Mouse (Mus musculus) G1E (cell line): ENCODE results near the gene Tbc1d30. TPM values are rescaled to one million over a fixed set of nuclear protein-coding genes. Genes with fewer than 3 reads are reported as not detected.

Source experiments
- ATAC-seq: 2 replicates; pipeline ENCODE4 v1.8.0; 2016; ENCODE audit warnings: mild to moderate bottlenecking; ENCODE audit not compliant: insufficient number of reproducible peaks, poor library complexity, low FRiP score, severe bottlenecking; ENCODE audit errors: extremely low read depth
- DNase-seq: peaks from one replicate; pipeline ENCODE4 v3.0.0; 2012; ENCODE audit warnings: low spot score
- H3K27me3 ChIP-seq: 2 replicates; pipeline ENCODE4 v1.6.1; 2012; ENCODE audit warnings: mild to moderate bottlenecking, low read length, inconsistent platforms; ENCODE audit not compliant: insufficient read depth
- H3K36me3 ChIP-seq: replicated peaks from 2 replicates; pipeline ENCODE3; 2012; ENCODE audit warnings: mild to moderate bottlenecking, inconsistent platforms
- H3K4me1 ChIP-seq: 2 replicates; pipeline ENCODE4 v1.6.1; 2012; ENCODE audit warnings: low read depth, low read length, inconsistent platforms, mixed read lengths; ENCODE audit not compliant: insufficient read depth
- H3K4me3 ChIP-seq: 2 replicates; pipeline ENCODE4 v1.5.1; 2012; ENCODE audit warnings: low read depth, mild to moderate bottlenecking, inconsistent platforms, low read length, moderate library complexity, mixed read lengths
- H3K9me3 ChIP-seq: replicated peaks from 2 replicates; pipeline ENCODE4 v1.6.1; 2012; ENCODE audit warnings: inconsistent platforms
- CTCF ChIP-seq: IDR thresholded peaks from 2 replicates; pipeline ENCODE4 v1.5.1; 2012; ENCODE audit warnings: low read depth, low read length, inconsistent platforms, mixed read lengths
- GATA1 ChIP-seq: IDR thresholded peaks from 2 replicates; pipeline ENCODE4 v1.6.1; 2012; ENCODE audit warnings: borderline replicate concordance, low read length, inconsistent platforms, mixed read lengths
- GATA2 ChIP-seq: IDR thresholded peaks from 2 replicates; pipeline ENCODE4 v1.6.1; 2012; ENCODE audit warnings: low read depth, low read length, inconsistent platforms, borderline replicate concordance
- POLR2AphosphoS5 ChIP-seq: IDR thresholded peaks from 2 replicates; pipeline ENCODE4 v1.6.1; 2012; ENCODE audit warnings: low read depth, low read length, inconsistent platforms; ENCODE audit not compliant: insufficient replicate concordance
- TAL1 ChIP-seq: conservative IDR thresholded peaks from 2 replicates; pipeline ENCODE4 v1.6.1; 2012; ENCODE audit warnings: low read depth, low read length, inconsistent platforms, mixed read lengths
- polyA plus RNA-seq: library from polyadenylated mRNA; stranded (reverse); fragments of >175 nt; gene quantifications from 2 replicates; pipeline ENCODE4 v1.2.3, GENCODE M21; 2012
- total RNA-seq, 2 experiments: library from RNA; stranded (forward) in 1 of 2; stranded (reverse) in 1 of 2; fragments of 200-1000 nt in 1 of 2; fragments of >200 nt in 1 of 2; fragmentation: Nextera tagmentation in 1 of 2; gene quantifications; 2 replicates each; pipeline ENCODE4 v1.2.3; 2014 to 2017

Gene Tbc1d30
- total and polyA plus RNA-seq, 3 experiments: under 0.01 TPM; not detected in 2

DNA sequence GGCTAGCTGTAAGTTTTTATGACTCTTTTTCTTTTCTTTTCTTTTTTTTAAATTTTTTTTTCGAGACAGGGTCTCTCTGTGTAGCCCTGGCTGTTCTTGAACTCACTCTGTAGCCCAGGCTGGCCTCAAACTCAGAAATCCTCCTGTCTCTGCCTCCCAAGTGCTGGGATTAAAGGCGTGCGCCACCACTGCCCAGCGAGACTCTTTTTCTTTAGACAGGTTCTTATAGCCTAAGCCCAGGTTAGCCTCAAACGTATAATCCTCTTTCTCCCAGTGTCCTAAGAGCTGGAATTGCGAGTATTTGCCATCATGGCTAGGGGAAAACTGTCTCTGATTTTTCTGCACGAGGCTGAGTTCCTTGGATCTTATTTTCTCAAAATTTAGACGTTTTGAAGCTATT, 12.1 kb upstream of the Tbc1d30 start:
- Histone ChIP-seq H3K27me3 (peaks cover 6% of the 10 kb centered on the region), H3K4me1 (peaks cover 44% of the 10 kb centered on the region), H3K9me3 (no peaks in the 10 kb centered on the region), H3K4me3 (no peak overlapping the region), H3K36me3 (peaks cover 16% of the 10 kb centered on the region)
- ATAC-seq: no peak
- TF ChIP-seq GATA2 (no peak), POLR2AphosphoS5 (no peak), TAL1 (no peak), CTCF (no peak), GATA1 (no peak)
- no peak for DNase-seq

DNA sequence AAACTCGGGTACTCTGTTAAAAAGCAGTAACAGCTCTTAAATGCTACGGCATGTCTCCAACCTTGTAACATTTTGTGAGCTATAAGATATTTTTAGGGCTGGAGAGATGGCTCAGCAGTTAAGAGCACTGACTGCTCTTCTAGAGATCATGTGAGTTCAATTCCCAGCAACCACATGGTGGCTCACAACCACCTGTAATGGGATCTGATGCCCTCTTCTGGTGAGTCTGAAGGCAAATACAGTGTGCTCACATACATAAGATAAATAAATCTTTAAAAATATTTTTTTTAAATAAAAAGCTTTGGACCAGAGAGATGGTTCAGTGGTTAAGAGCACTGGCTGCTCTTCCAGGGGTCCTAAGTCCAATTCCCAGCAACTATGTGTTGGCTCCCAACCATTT, 9.3 kb upstream of the Tbc1d30 start:
- TF ChIP-seq GATA2: no peak
- TF ChIP-seq POLR2AphosphoS5: no peak
- TF ChIP-seq GATA1: no peak
- no peak for TF ChIP-seq CTCF
- no peak for TF ChIP-seq TAL1
- Histone ChIP-seq H3K4me3 (no peak overlapping the region), H3K36me3 (no peaks in the 10 kb centered on the region), H3K9me3 (no peaks in the 10 kb centered on the region), H3K27me3 (peaks cover 6% of the 10 kb centered on the region), H3K4me1 (peaks cover 15% of the 10 kb centered on the region)
- DNase-seq: no peak
- no peak for ATAC-seq

DNA sequence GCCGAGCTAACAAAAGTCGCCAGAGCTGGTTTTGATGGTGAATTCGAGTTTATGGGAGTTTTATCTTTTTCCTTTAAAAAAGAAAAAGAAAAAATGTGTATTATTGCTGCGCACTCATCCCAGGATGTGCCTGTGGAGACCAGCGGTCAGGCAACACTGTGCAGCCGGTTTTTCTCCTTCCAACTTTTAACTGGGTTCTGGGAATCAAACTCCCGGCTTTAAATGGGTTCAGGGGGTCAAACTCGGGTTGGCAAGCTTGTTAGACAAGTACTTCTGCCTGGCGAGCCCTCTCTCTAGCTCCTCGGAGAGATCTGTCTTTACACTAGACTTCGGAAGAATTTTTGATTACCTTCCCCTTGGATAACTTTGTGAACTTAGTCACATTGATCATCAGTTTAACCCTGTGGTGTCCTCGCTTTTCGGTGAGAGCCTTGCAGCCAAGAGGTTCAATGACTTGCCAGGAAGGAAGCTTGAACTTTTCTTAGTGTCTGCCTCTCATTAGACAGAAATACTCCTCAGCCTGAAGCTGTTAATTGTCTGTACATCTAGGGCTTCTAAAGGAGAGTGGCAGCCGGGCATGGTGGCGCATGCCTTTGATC, 713 bp upstream of the Tbc1d30 start:
- peaks cover 10% of the 10 kb centered on the region for H3K9me3 ChIP-seq
- H3K36me3 ChIP-seq: no peaks in the 10 kb centered on the region
- no peak for ATAC-seq
- no peaks in the 10 kb centered on the region for H3K4me1 ChIP-seq
- no peak overlapping the region for H3K4me3 ChIP-seq
- no peak for TF ChIP-seq TAL1
- TF ChIP-seq CTCF: no peak
- no peak for TF ChIP-seq GATA2
- TF ChIP-seq GATA1: no peak
- H3K27me3 ChIP-seq: no peaks in the 10 kb centered on the region; the same call in 1 of the 2 replicates
- no peak for DNase-seq

DNA sequence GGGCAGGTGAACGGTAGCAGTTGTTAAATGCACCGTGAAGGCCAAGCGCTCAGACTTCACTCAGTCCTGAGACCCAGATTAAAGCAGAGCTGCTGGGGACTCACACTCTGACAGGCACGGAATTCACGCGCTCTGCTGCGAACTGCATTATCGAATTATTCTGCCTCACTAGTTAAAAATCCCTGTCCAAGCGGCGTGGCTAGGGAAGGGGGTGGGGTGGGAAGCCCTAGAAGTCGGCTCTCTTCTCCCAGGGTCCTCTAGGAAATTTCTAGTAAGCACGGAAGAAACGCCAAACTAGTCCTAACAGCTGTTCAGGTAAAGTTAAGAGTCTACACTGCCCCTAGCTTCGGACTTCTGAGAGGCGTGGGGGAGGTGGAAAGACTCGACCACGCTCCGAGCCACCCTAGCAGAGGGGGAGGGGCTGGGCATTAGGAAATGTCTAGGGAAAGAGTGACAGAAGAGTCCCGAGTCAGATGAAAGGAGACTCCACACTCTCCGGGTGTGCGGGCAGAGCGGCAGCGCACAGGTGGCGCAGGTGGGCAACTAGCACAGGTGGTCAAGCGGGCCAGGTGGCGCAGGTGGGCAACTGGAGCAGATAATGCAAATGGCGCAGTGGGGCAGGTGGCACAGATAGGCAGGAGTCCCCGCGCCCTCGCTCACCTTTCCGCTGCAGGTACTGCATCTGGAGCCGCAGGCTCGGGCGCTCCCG, 567 bp downstream of the Tbc1d30 start:
- ATAC-seq (no peak), DNase-seq (no peak)
- TF ChIP-seq GATA1: no peak
- no peak for TF ChIP-seq TAL1
- TF ChIP-seq GATA2: no peak
- TF ChIP-seq CTCF: no peak
- TF ChIP-seq POLR2AphosphoS5: no peak
- H3K4me1 ChIP-seq: no peaks in the 10 kb centered on the region
- no peak overlapping the region; the same call in 1 of the 2 replicates for H3K4me3 ChIP-seq
- peaks cover 10% of the 10 kb centered on the region for H3K9me3 ChIP-seq
- H3K27me3 ChIP-seq: no peaks in the 10 kb centered on the region; the same call in 1 of the 2 replicates
- no peaks in the 10 kb centered on the region for H3K36me3 ChIP-seq

DNA sequence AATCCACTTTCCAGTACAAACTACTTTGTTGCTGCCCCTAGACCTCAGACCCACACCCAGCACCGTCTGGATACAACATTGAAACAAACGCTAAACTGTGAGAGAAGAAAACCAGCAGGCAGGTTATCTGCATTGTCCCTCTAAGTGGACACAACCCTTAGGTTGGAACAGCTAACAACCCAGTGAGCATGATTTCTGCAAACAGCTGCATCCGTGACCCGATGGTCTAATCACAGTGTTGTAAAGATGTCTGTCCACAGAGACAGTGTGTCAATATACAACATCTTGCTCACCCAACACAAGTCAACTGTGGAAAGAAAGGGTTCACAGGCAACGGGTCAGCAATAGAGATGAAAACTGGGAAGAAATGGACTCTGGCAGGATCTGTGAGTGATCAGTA, 1.8 kb downstream of the Tbc1d30 start:
- TF ChIP-seq CTCF (no peak), POLR2AphosphoS5 (no peak)

DNA sequence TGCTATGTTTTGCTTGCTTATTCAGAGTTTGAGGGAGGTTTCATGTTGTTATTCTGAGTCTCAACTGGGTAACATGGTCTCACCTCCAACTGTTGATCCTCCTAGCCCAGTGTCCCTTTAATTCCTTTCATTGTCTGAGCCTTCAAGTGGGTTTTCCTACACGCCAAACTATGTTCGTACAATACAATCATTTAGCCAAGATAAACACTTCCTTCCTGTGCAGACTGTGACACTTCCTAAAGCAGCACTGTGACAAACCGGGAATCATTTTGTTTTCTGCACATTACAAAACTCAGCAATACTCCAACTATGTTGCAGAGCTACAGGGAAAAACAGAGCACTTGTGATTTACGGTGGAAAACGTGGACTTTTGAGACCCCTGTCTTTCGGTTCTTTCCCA, 7.2 kb downstream of the Tbc1d30 start:
- Histone ChIP-seq H3K36me3 (no peaks in the 10 kb centered on the region), H3K9me3 (no peaks in the 10 kb centered on the region), H3K27me3 (no peaks in the 10 kb centered on the region), H3K4me3 (no peak overlapping the region), H3K4me1 (no peaks in the 10 kb centered on the region)
- TF ChIP-seq CTCF (no peak), GATA1 (no peak), GATA2 (no peak), POLR2AphosphoS5 (no peak), TAL1 (no peak)
- DNase-seq: no peak
- ATAC-seq: no peak

More for the DNA sequence above, 1.8 kb downstream of the Tbc1d30 start:
- peaks cover 10% of the 10 kb centered on the region for H3K9me3 ChIP-seq
- DNase-seq (no peak), ATAC-seq (no peak)
- no peak overlapping the region for H3K4me3 ChIP-seq
- H3K36me3 ChIP-seq: no peaks in the 10 kb centered on the region
- H3K27me3 ChIP-seq: no peaks in the 10 kb centered on the region; the same call in 1 of the 2 replicates
- no peaks in the 10 kb centered on the region for H3K4me1 ChIP-seq
